Mouse (Mus musculus) spleen, adult 2 months (tissue): ENCODE measurements around the gene Morf4l2.

Experiments used
- CTCF ChIP-seq: fragments of 200-500 bp; IDR thresholded peaks from 2 replicates; pipeline ENCODE4 v1.5.1; 2011; ENCODE audit warnings: mild to moderate bottlenecking, inconsistent platforms; ENCODE audit not compliant: insufficient read depth, insufficient read length, insufficient replicate concordance; ENCODE audit errors: extremely low read depth
- POLR2A ChIP-seq: fragments of 200-500 bp; IDR thresholded peaks from 2 replicates; pipeline ENCODE4 v1.6.1; 2011; ENCODE audit warnings: low read depth, low read length, inconsistent platforms

GRCm38 (mm10) chrX:136740791-136741650 is 2.5 kb downstream of the Morf4l2 start:
- TF ChIP-seq CTCF: no peak
- TF ChIP-seq POLR2A: peak; percentile 54; the same call in 1 of the 2 replicates
